Mouse (Mus musculus) embryonic facial prominence, embryonic 15.5 days (tissue): ENCODE data around the gene Cntnap2. TPM values are rescaled to one million over a fixed set of nuclear protein-coding genes. Genes with fewer than 3 reads are reported as not detected.

Experiments
- ATAC-seq: fragments of 200-750 bp; cut with Nextera tagmentation; 2 replicates; pipeline ENCODE4 v1.8.0; 2017; ENCODE audit warnings: low read depth, moderate TSS enrichment; ENCODE audit not compliant: insufficient number of reproducible peaks, low FRiP score, low TSS enrichment
- H3K27ac ChIP-seq: fragments of 300-500 bp; sonication (generic); replicated peaks from 2 replicates; pipeline ENCODE4 v1.5.1; 2015; ENCODE audit warnings: mild to moderate bottlenecking, inconsistent platforms
- H3K27me3 ChIP-seq: fragments of 300-500 bp; sonication (generic); 2 replicates; pipeline ENCODE4 v1.6.1; 2015; ENCODE audit warnings: inconsistent platforms
- H3K36me3 ChIP-seq: fragments of 300-500 bp; sonication (generic); 2 replicates; pipeline ENCODE4 v1.6.1; 2015; ENCODE audit warnings: mild to moderate bottlenecking, inconsistent platforms
- H3K4me1 ChIP-seq: fragments of 300-500 bp; sonication (generic); 2 replicates; pipeline ENCODE4 v1.6.1; 2015; ENCODE audit warnings: inconsistent platforms
- H3K4me2 ChIP-seq: fragments of 300-500 bp; sonication (generic); replicated peaks from 2 replicates; pipeline ENCODE4 v1.6.1; 2015; ENCODE audit warnings: mild to moderate bottlenecking, inconsistent platforms
- H3K4me3 ChIP-seq: fragments of 300-500 bp; sonication (generic); replicated peaks from 2 replicates; pipeline ENCODE4 v1.5.1; 2015; ENCODE audit warnings: mild to moderate bottlenecking, inconsistent platforms
- H3K9ac ChIP-seq: fragments of 300-500 bp; sonication (generic); 2 replicates; pipeline ENCODE4 v1.6.1; 2015; ENCODE audit warnings: inconsistent platforms
- H3K9me3 ChIP-seq: fragments of 300-500 bp; sonication (generic); replicated peaks from 2 replicates; pipeline ENCODE4 v1.6.1; 2016; ENCODE audit warnings: inconsistent platforms
- WGBS: fragments of 180-500 bp; shearing (Covaris S2); methylation state at CpG from one replicate; pipeline ENCODE4 v1.1.7; 2015; 5-methylcytosine and 5-hydroxymethylcytosine counted together
- polyA plus RNA-seq: library from polyadenylated mRNA; unstranded; fragments of >200 nt; fragmentation: Nextera tagmentation; extraction: Ambion mirVana; gene quantifications from 2 replicates; pipeline ENCODE4 v1.2.1, GENCODE M21; 2015

The Cntnap2 gene
- polyA plus RNA-seq, 1 experiment from 2014 or later = 1.5 TPM

GRCm38 (mm10) chr6:46918701-46919274, 1859.6 kb downstream of the Cntnap2 start:
- no peak for ATAC-seq
- no peak overlapping the region for H3K9ac ChIP-seq
- no peaks in the 10 kb centered on the region for H3K9me3 ChIP-seq
- no peaks in the 10 kb centered on the region for H3K36me3 ChIP-seq
- no peak overlapping the region for H3K4me3 ChIP-seq
- WGBS = 73% methylated on average over 8 of the region's 8 CpGs
- H3K27me3 ChIP-seq = no peaks in the 10 kb centered on the region
- no peak overlapping the region for H3K27ac ChIP-seq
- no peaks in the 10 kb centered on the region for H3K4me1 ChIP-seq
- H3K4me2 ChIP-seq = no peak overlapping the region

- H3K4me1 ChIP-seq = no peaks in the 10 kb centered on the region
- no peak overlapping the region for H3K9ac ChIP-seq
- H3K4me2 ChIP-seq = no peak overlapping the region
- no peaks in the 10 kb centered on the region for H3K9me3 ChIP-seq
- no peak for ATAC-seq
- no peak overlapping the region for H3K4me3 ChIP-seq
- no peak overlapping the region for H3K27ac ChIP-seq
- H3K36me3 ChIP-seq = no peaks in the 10 kb centered on the region
- no peaks in the 10 kb centered on the region for H3K27me3 ChIP-seq
- WGBS = 85% methylated on average over 3 of the region's 3 CpGs
Observed at GRCm38 (mm10) chr6:46919973-46920372, 1860.8 kb downstream of the Cntnap2 start.

- ATAC-seq = no peak
- Histone ChIP-seq H3K27ac (no peak overlapping the region), H3K4me2 (no peak overlapping the region), H3K27me3 (no peaks in the 10 kb centered on the region), H3K9me3 (no peaks in the 10 kb centered on the region), H3K9ac (no peak overlapping the region), H3K4me3 (no peak overlapping the region), H3K36me3 (no peaks in the 10 kb centered on the region), H3K4me1 (no peaks in the 10 kb centered on the region)
- 56% methylated on average over 7 of the region's 7 CpGs for WGBS
Observed at GRCm38 (mm10) chr6:46924709-46925108, 1865.6 kb downstream of the Cntnap2 start.

- Histone ChIP-seq H3K4me2 (no peak overlapping the region), H3K27ac (no peak overlapping the region), H3K4me1 (no peaks in the 10 kb centered on the region), H3K27me3 (no peaks in the 10 kb centered on the region), H3K4me3 (no peak overlapping the region), H3K36me3 (no peaks in the 10 kb centered on the region), H3K9ac (no peak overlapping the region), H3K9me3 (no peaks in the 10 kb centered on the region)
- ATAC-seq = no peak
- WGBS = 61% methylated on average over 4 of the region's 4 CpGs
Observed at GRCm38 (mm10) chr6:46945703-46946102, 1886.5 kb downstream of the Cntnap2 start.

- Histone ChIP-seq H3K9ac (no peak overlapping the region), H3K4me2 (no peak overlapping the region), H3K4me3 (no peak overlapping the region), H3K27ac (no peak overlapping the region), H3K27me3 (no peaks in the 10 kb centered on the region), H3K36me3 (no peaks in the 10 kb centered on the region), H3K4me1 (no peaks in the 10 kb centered on the region), H3K9me3 (no peaks in the 10 kb centered on the region)
- ATAC-seq = peak; percentile 80; the same call in 1 of the 2 replicates
- 27% methylated on average over 10 of the region's 10 CpGs for WGBS
Observed at GRCm38 (mm10) chr6:46961022-46961686, 1902.0 kb downstream of the Cntnap2 start.

GRCm38 (mm10) chr6:46963261-46963660, 1904.1 kb downstream of the Cntnap2 start:
- Histone ChIP-seq H3K9me3 (no peaks in the 10 kb centered on the region), H3K4me3 (no peak overlapping the region), H3K27ac (no peak overlapping the region), H3K36me3 (no peaks in the 10 kb centered on the region), H3K27me3 (no peaks in the 10 kb centered on the region), H3K4me2 (no peak overlapping the region), H3K4me1 (no peaks in the 10 kb centered on the region), H3K9ac (no peak overlapping the region)
- no peak for ATAC-seq
- WGBS = 81% methylated on average over 2 of the region's 2 CpGs

- ATAC-seq = no peak
- Histone ChIP-seq H3K36me3 (no peaks in the 10 kb centered on the region), H3K9me3 (no peaks in the 10 kb centered on the region), H3K4me1 (no peaks in the 10 kb centered on the region), H3K27me3 (no peaks in the 10 kb centered on the region), H3K4me2 (no peak overlapping the region), H3K27ac (no peak overlapping the region), H3K9ac (no peak overlapping the region), H3K4me3 (no peak overlapping the region)
- 61% methylated on average over 3 of the region's 3 CpGs for WGBS
Observed at GRCm38 (mm10) chr6:46963693-46964092, 1904.5 kb downstream of the Cntnap2 start.

GRCm38 (mm10) chr6:46972640-46973039, 1913.5 kb downstream of the Cntnap2 start:
- Histone ChIP-seq H3K4me2 (no peak overlapping the region), H3K4me3 (no peak overlapping the region), H3K9ac (no peak overlapping the region), H3K27me3 (no peaks in the 10 kb centered on the region), H3K9me3 (no peaks in the 10 kb centered on the region), H3K4me1 (no peaks in the 10 kb centered on the region), H3K36me3 (no peaks in the 10 kb centered on the region), H3K27ac (no peak overlapping the region)
- 68% methylated on average over 2 of the region's 2 CpGs for WGBS
- ATAC-seq = no peak

- Histone ChIP-seq H3K4me2 (no peak overlapping the region), H3K27me3 (no peaks in the 10 kb centered on the region), H3K36me3 (no peaks in the 10 kb centered on the region), H3K4me1 (no peaks in the 10 kb centered on the region), H3K4me3 (no peak overlapping the region), H3K9me3 (no peaks in the 10 kb centered on the region), H3K9ac (no peak overlapping the region), H3K27ac (no peak overlapping the region)
- ATAC-seq = no peak
- WGBS = 87% methylated on average over 6 of the region's 6 CpGs
Observed at GRCm38 (mm10) chr6:46996010-46996602, 1936.9 kb downstream of the Cntnap2 start.

- WGBS = 65% methylated on average over 3 of the region's 3 CpGs
- H3K4me1 ChIP-seq = no peaks in the 10 kb centered on the region
- ATAC-seq = no peak
- H3K4me3 ChIP-seq = no peak overlapping the region
- H3K9ac ChIP-seq = no peak overlapping the region
- no peaks in the 10 kb centered on the region for H3K27me3 ChIP-seq
- H3K27ac ChIP-seq = no peak overlapping the region
- H3K4me2 ChIP-seq = no peak overlapping the region
- H3K9me3 ChIP-seq = no peaks in the 10 kb centered on the region
- no peaks in the 10 kb centered on the region for H3K36me3 ChIP-seq
Observed at GRCm38 (mm10) chr6:47004430-47004829, 1945.3 kb downstream of the Cntnap2 start.

GRCm38 (mm10) chr6:47012933-47013332, 1953.8 kb downstream of the Cntnap2 start:
- ATAC-seq = no peak
- Histone ChIP-seq H3K36me3 (no peaks in the 10 kb centered on the region), H3K4me1 (no peaks in the 10 kb centered on the region), H3K4me3 (no peak overlapping the region), H3K27me3 (no peaks in the 10 kb centered on the region), H3K27ac (no peak overlapping the region), H3K9ac (no peak overlapping the region), H3K4me2 (no peak overlapping the region), H3K9me3 (no peaks in the 10 kb centered on the region)
- 88% methylated on average over 4 of the region's 4 CpGs for WGBS
